Mouse (Mus musculus): ENCODE measurements around the gene Pcbp2.

GRCm38 (mm10) chr15:102498322-102498721 lies 28.0 kb downstream of the Pcbp2 start:
- TF ChIP-seq CTCF (IDR thresholded peaks at IDR 0.05; ENCODE audit: extremely low read depth, insufficient read depth, low read length), result no peak
- no peak for TF ChIP-seq POLR2A (IDR thresholded peaks at IDR 0.05; ENCODE audit: extremely low read depth, insufficient read depth, low read length)
